ENCODE assay signal across 22 mouse cellular contexts in genomic region chr10:120410958-120411357, GRCm38 (mm10).
DNase-seq lines count a peak whose midpoint lies in the region; ATAC-seq and TF ChIP-seq lines count a peak whose summit lies in the region.
"Had no signal": no experiment of that assay in that cellular context is flagged by ENCODE, and none has a peak within 500 bp of the region (broad histone marks: within the 10 kb centered on the region; RNA-seq: fewer than 3 reads in every experiment).

No protein-coding gene starts in this region.

- no peaks in the 10 kb centered on the region for H3K27me3 ChIP-seq in limb, embryonic 14.5 days (ENCODE audit: control insufficient read depth, insufficient read depth, low read length)
- no peaks in the 10 kb centered on the region for H3K27me3 ChIP-seq in limb, embryonic 10.5 days (ENCODE audit: low read depth, poor library complexity, severe bottlenecking)
- H3K27me3 ChIP-seq in C2C12 (ENCODE audit: control insufficient read depth, insufficient read depth, insufficient read length), result no peaks in the 10 kb centered on the region
- no peaks in the 10 kb centered on the region for H3K27me3 ChIP-seq in midbrain, embryonic 13.5 days
- H3K27me3 ChIP-seq: kidney, embryonic 15.5 days; liver, embryonic 15.5 days; midbrain, embryonic 12.5 days; neural tube, embryonic 12.5 days had no signal

- H3K79me2 ChIP-seq in C2C12 (ENCODE audit: control insufficient read depth, insufficient read depth), result peaks cover 100% of the 10 kb centered on the region

- no peak overlapping the region for H3K4me3 ChIP-seq in limb, embryonic 14.5 days (replicated peaks; ENCODE audit: low read length)
- H3K4me3 ChIP-seq in limb, embryonic 10.5 days, result no peak overlapping the region
- H3K4me3 ChIP-seq in C2C12 (ENCODE audit: insufficient read depth, poor library complexity, severe bottlenecking), result no peak overlapping the region
- H3K4me3 ChIP-seq in midbrain, embryonic 13.5 days (replicated peaks), result no peak overlapping the region
- H3K4me3 ChIP-seq: kidney, embryonic 15.5 days; liver, embryonic 15.5 days; midbrain, embryonic 12.5 days; neural tube, embryonic 12.5 days had no signal

- 71% methylated on average over 4 of the region's 4 CpGs for WGBS in limb, embryonic 14.5 days
- 84% methylated on average over 4 of the region's 4 CpGs for WGBS in limb, embryonic 10.5 days
- 67% methylated on average over 4 of the region's 4 CpGs for WGBS in midbrain, embryonic 13.5 days

- H3K4me1 ChIP-seq in limb, embryonic 14.5 days (ENCODE audit: control insufficient read depth, insufficient read depth, low read length), result peaks cover 17% of the 10 kb centered on the region
- peaks cover 64% of the 10 kb centered on the region for H3K4me1 ChIP-seq in limb, embryonic 10.5 days
- peaks cover 18% of the 10 kb centered on the region for H3K4me1 ChIP-seq in midbrain, embryonic 13.5 days (replicated peaks)
- H3K4me1 ChIP-seq: neural tube, embryonic 12.5 days had no signal

- DNase-seq in limb, embryonic 14.5 days (ENCODE audit: low spot score), result no peak
- DNase-seq in limb, embryonic 10.5 days (ENCODE audit: low spot score), result no peak
- peak; percentile 49 for DNase-seq in 416B (ENCODE audit: low read depth)
- peak; percentile 71 for DNase-seq in retina, postnatal 1 day
- no peak for DNase-seq in frontal cortex, postnatal 36 days (ENCODE audit: low spot score in 2 of 2)
- DNase-seq: adrenal gland, postnatal 25 days; cerebellum, adult 9-10 months; gastrocnemius, postnatal 36 days; kidney, postnatal 36 days; liver; right cerebral cortex, adult 18-20 months; right cerebral cortex, postnatal 4 days had no signal

- no peak overlapping the region for H3ac ChIP-seq in C2C12 (ENCODE audit: control insufficient read depth, insufficient read length, low read depth)

- H3K36me3 ChIP-seq in limb, embryonic 14.5 days (ENCODE audit: control insufficient read depth, insufficient read depth, low read length), result peaks cover 27% of the 10 kb centered on the region; the same call in 1 of the 2 replicates
- peaks cover 80% of the 10 kb centered on the region for H3K36me3 ChIP-seq in limb, embryonic 10.5 days
- peaks cover 97% of the 10 kb centered on the region for H3K36me3 ChIP-seq in C2C12 (ENCODE audit: control insufficient read depth, insufficient read depth)
- no peaks in the 10 kb centered on the region for H3K36me3 ChIP-seq in midbrain, embryonic 13.5 days
- H3K36me3 ChIP-seq: liver, embryonic 15.5 days; midbrain, embryonic 12.5 days; neural tube, embryonic 12.5 days had no signal

- peaks cover 96% of the 10 kb centered on the region for H3K79me3 ChIP-seq in C2C12 (ENCODE audit: low read depth)

- no peak overlapping the region for H3K9ac ChIP-seq in limb, embryonic 14.5 days (ENCODE audit: low read depth, low read length, severe bottlenecking)
- no peak overlapping the region for H3K9ac ChIP-seq in midbrain, embryonic 13.5 days (replicated peaks)
- H3K9ac ChIP-seq: kidney, embryonic 15.5 days; liver, embryonic 15.5 days; midbrain, embryonic 12.5 days; neural tube, embryonic 12.5 days had no signal

- H3K4me2 ChIP-seq in limb, embryonic 14.5 days (replicated peaks; ENCODE audit: low read depth, low read length, severe bottlenecking), result no peak overlapping the region
- no peak overlapping the region for H3K4me2 ChIP-seq in midbrain, embryonic 13.5 days (replicated peaks)
- H3K4me2 ChIP-seq: kidney, embryonic 15.5 days; liver, embryonic 15.5 days; midbrain, embryonic 12.5 days; neural tube, embryonic 12.5 days had no signal

- H3K9me3 ChIP-seq in limb, embryonic 14.5 days (ENCODE audit: control insufficient read depth, low read length), result no peaks in the 10 kb centered on the region
- H3K9me3 ChIP-seq in limb, embryonic 10.5 days (replicated peaks), result no peaks in the 10 kb centered on the region
- H3K9me3 ChIP-seq in midbrain, embryonic 13.5 days, result no peaks in the 10 kb centered on the region
- H3K9me3 ChIP-seq: kidney, embryonic 15.5 days; liver, embryonic 15.5 days; midbrain, embryonic 12.5 days; neural tube, embryonic 12.5 days had no signal

- TF ChIP-seq POLR2A in limb, embryonic 14.5 days (IDR thresholded peaks at IDR 0.05; ENCODE audit: borderline replicate concordance, extremely low read depth, insufficient read depth, insufficient read length), result no peak

- ATAC-seq in limb, embryonic 14.5 days (ENCODE audit: low FRiP score, low read depth), result peak; percentile 66; the same call in 1 of the 2 replicates
- no peak for ATAC-seq in midbrain, embryonic 13.5 days
- ATAC-seq: CD4-positive, CD25-positive, alpha-beta regulatory T cell, adult 4 months; intestine, postnatal 0 days; lung, postnatal 0 days had no signal

- no peak overlapping the region for H3K27ac ChIP-seq in limb, embryonic 14.5 days (replicated peaks; ENCODE audit: low read depth, low read length)
- no peak overlapping the region for H3K27ac ChIP-seq in limb, embryonic 10.5 days
- no peak overlapping the region for H3K27ac ChIP-seq in midbrain, embryonic 13.5 days
- H3K27ac ChIP-seq: kidney, embryonic 15.5 days; liver, embryonic 15.5 days; macrophage; midbrain, embryonic 12.5 days; neural tube, embryonic 12.5 days had no signal

- no peak for TF ChIP-seq CTCF in C2C12 (IDR thresholded peaks at IDR 0.05; ENCODE audit: control insufficient read depth, insufficient read depth, insufficient read length)

TF ChIP-seq in C2C12, 6 proteins besides CTCF, POLR2A, EP300 and RAD21:
- TF ChIP-seq USF1 (IDR thresholded peaks at IDR 0.05; ENCODE audit: low read depth), result no peak
- no peak for TF ChIP-seq MYOG (IDR thresholded peaks at IDR 0.05; ENCODE audit: control insufficient read depth, extremely low read depth, insufficient read length)
- peak; percentile 6 for TF ChIP-seq MYOD1 (IDR thresholded peaks at IDR 0.05; ENCODE audit: control insufficient read depth, insufficient read length, low read depth)
TF ChIP-seq in C2C12: peak in this region for 1.

Comparison
In these comparisons a context has a peak if more than half of its experiments do, and no peak if none do; other contexts are left out.
1. DNase-seq: peak in 416B (single experiment) and retina, postnatal 1 day (single experiment); none in limb, embryonic 14.5 days (single experiment), limb, embryonic 10.5 days (single experiment) and frontal cortex, postnatal 36 days (0 of 2).